Mouse (Mus musculus) heart, adult 2 months (tissue): ENCODE data around the gene Ccnd3. TPM values are rescaled to one million over a fixed set of nuclear protein-coding genes. Genes with fewer than 3 reads are reported as not detected.

Source experiments
- DNase-seq, 2 experiments: peaks; one replicate each; pipeline ENCODE4 v3.0.0; 2021
- H3K27ac ChIP-seq: fragments of 200-600 bp; 2 replicates; pipeline ENCODE4 v1.8.1; 2022
- H3K27me3 ChIP-seq: fragments of 200-500 bp; 2 replicates; pipeline ENCODE4 v1.6.1; 2012; ENCODE audit warnings: mild to moderate bottlenecking, low read length, inconsistent platforms, mixed read lengths; ENCODE audit not compliant: control insufficient read depth, insufficient read depth
- H3K36me3 ChIP-seq: fragments of 200-500 bp; 2 replicates; pipeline ENCODE4 v1.6.1; 2012; ENCODE audit warnings: low read length, inconsistent platforms; ENCODE audit not compliant: control insufficient read depth, insufficient read depth
- H3K4me1 ChIP-seq: fragments of 200-500 bp; 2 replicates; pipeline ENCODE4 v1.6.1; 2011; ENCODE audit warnings: low read length; ENCODE audit not compliant: control insufficient read depth, insufficient read depth
- H3K4me3 ChIP-seq: fragments of 200-600 bp; 2 replicates; pipeline ENCODE4 v1.8.1; 2022
- H3K79me2 ChIP-seq: fragments of 200-500 bp; replicated peaks from 2 replicates; pipeline ENCODE4 v1.6.1; 2012; ENCODE audit warnings: mild to moderate bottlenecking, inconsistent platforms, low read length, moderate library complexity, mixed read lengths; ENCODE audit not compliant: control insufficient read depth, insufficient read depth
- H3K9ac ChIP-seq: fragments of 200-500 bp; 2 replicates; pipeline ENCODE4 v1.6.1; 2012; ENCODE audit warnings: low read depth, mild to moderate bottlenecking, control low read depth, inconsistent platforms, low read length, mixed read lengths
- CTCF ChIP-seq: fragments of 200-600 bp; IDR thresholded peaks from 2 replicates; pipeline ENCODE4 v1.8.1; 2022; ENCODE audit warnings: antibody characterized with exemption, mild to moderate bottlenecking, moderate library complexity
- EP300 ChIP-seq: fragments of 200-500 bp; IDR thresholded peaks from 2 replicates; pipeline ENCODE4 v1.6.1; 2011; ENCODE audit warnings: low read depth, low read length, control low read depth; ENCODE audit not compliant: insufficient read depth
- POLR2A ChIP-seq: fragments of 200-500 bp; IDR thresholded peaks from 2 replicates; pipeline ENCODE4 v1.6.1; 2011; ENCODE audit warnings: mild to moderate bottlenecking, low read depth, low read length, control low read depth; ENCODE audit not compliant: insufficient read depth
- WGBS: fragments of 180-500 bp; shearing (Covaris S2); methylation state at CpG from one replicate; pipeline ENCODE4 v1.1.7; 2018; 5-methylcytosine and 5-hydroxymethylcytosine counted together
- intact Hi-C: fragments of 180-260 bp; cut with DNase I; formaldehyde crosslinking; loops from one replicate; pipeline ENCODE4 v1.15.1; 2025
- polyA plus RNA-seq: library from polyadenylated mRNA; depleted of rRNA; stranded (reverse); fragments of >200 nt; gene quantifications from 2 replicates; pipeline ENCODE4 v1.2.3, GENCODE M21; 2012
- total RNA-seq, 2 experiments: library from RNA; stranded (reverse); gene quantifications; 2 replicates each; pipeline ENCODE4 v1.2.3; 2021

The Ccnd3 gene
- total and polyA plus RNA-seq, 3 experiments = 75.1 to 83.7 (median 75.9) TPM

DNA sequence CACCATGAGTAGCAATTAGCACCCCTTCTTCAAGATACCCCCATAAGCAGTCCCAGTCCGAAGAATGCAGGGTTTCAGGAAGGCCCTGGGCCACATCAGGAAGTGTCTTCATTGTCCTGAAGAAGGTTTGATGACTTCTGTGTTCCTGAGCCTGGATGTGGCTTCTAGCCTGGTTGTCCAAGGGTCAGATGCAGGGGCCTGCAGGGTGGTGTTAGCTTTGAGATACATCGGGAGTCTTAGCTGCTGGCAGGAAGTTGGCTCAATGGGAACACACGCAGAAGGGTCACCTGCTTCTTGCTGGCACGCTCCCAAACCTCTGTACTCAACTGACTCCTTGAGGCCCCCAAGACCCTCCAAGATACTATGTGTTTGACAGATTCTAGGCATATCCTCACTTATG is 17.7 kb downstream of the Ccnd3 start:
- TF ChIP-seq CTCF = no peak
- TF ChIP-seq POLR2A = no peak
- 0 out of 2 replicates have a peak, but pooled peaks have one; percentile 50 for TF ChIP-seq EP300
- Histone ChIP-seq H3K4me3 (0 out of 2 replicates have a peak overlapping the region, but pooled peaks have one; percentile 7), H3K36me3 (no peaks in the 10 kb centered on the region), H3K27ac (peak overlapping the region; percentile 78), H3K79me2 (no peaks in the 10 kb centered on the region), H3K4me1 (peaks cover 18% of the 10 kb centered on the region), H3K9ac (no peak overlapping the region; the same call in 1 of the 2 replicates), H3K27me3 (no peaks in the 10 kb centered on the region)
- WGBS = 44% methylated on average over 4 of the region's 4 CpGs
- DNase-seq = peak in 1 of 2 experiments; percentile 45
- intact Hi-C loops = no loop called here

DNA sequence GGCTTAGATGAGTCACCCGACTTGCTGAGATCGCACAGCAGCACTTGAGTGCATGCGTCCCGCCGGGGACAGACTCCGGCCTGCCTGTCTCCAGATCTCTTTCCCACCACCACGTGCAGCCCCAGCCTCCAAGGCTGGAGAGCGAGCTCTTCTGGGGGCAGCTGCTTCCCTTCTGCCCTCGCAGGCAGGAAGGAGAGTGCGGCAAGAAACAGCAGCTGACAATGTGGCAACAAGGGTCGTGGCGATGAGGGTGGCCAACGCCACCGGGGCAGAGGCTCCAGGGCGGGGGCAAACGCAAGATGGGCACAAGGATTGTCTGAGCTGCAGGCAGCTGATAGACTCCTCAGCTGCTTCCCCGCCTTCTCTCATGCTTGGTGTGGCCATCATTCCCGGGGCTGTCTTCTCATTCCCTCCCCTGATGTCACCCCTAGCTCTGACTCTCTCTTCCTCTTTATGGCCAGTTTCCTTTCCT is 18.4 kb downstream of the Ccnd3 start:
- TF ChIP-seq POLR2A (no peak), EP300 (0 out of 2 replicates have a peak, but pooled peaks have one; percentile 8), CTCF (no peak)
- no peaks in the 10 kb centered on the region for H3K27me3 ChIP-seq
- H3K9ac ChIP-seq = peak overlapping the region; percentile 54
- intact Hi-C loops = no loop called here
- no peaks in the 10 kb centered on the region for H3K79me2 ChIP-seq
- H3K27ac ChIP-seq = peak overlapping the region; percentile 78
- WGBS = 27% methylated on average over 18 of the region's 18 CpGs
- H3K4me3 ChIP-seq = peak overlapping the region; percentile 16
- peak; percentile 61 to 62 for DNase-seq
- no peaks in the 10 kb centered on the region for H3K36me3 ChIP-seq
- peaks cover 16% of the 10 kb centered on the region for H3K4me1 ChIP-seq

DNA sequence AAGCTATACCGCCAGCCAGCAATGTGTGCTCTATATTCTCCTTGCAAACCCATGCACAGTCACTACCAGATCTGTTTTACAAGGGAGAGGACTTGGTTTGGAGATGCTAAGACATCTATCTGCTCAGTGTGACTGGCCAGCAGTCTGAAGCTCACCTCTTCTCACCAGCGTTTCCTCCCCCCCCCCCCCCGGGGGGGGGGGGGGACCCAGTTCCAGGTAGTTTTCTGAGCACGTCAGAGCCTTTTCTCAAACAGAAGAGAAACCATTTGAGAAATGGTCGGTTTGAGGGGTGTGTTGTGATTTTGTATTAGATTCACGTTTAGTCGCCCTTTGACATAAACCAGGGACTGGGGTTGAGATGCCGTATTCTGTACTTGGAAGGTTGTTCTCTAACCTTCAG is 19.2 kb downstream of the Ccnd3 start:
- no peaks in the 10 kb centered on the region for H3K27me3 ChIP-seq
- no peak overlapping the region for H3K27ac ChIP-seq
- H3K9ac ChIP-seq = no peak overlapping the region
- H3K79me2 ChIP-seq = no peaks in the 10 kb centered on the region
- DNase-seq = no peak
- H3K4me1 ChIP-seq = peaks cover 15% of the 10 kb centered on the region
- TF ChIP-seq POLR2A (no peak), EP300 (no peak), CTCF (no peak)
- H3K36me3 ChIP-seq = no peaks in the 10 kb centered on the region
- 64% methylated on average over 8 of the region's 8 CpGs for WGBS
- H3K4me3 ChIP-seq = no peak overlapping the region
- intact Hi-C loops = no loop called here

DNA sequence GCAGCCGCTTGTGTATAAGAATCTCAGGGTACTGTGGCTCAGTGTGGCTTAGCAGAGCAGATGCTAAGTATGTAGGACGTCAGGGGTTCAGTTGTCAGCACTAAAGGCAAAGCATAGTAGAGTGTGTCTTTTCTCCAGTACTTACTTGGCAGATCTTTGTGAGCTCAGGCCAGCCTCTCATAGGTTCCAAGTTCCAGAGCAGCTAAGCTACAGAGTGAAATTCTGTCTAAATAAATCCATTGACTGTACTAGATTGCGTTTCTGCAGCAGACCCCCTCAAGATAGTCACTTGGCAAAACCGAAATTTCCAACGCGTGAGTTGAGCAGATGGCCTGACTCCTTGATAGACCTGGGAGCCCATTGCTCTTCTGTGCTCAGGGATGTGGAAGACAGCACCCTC is 20.1 kb downstream of the Ccnd3 start:
- TF ChIP-seq EP300 (no peak), CTCF (no peak), POLR2A (no peak)
- Histone ChIP-seq H3K27me3 (no peaks in the 10 kb centered on the region), H3K4me3 (no peak overlapping the region), H3K4me1 (peaks cover 15% of the 10 kb centered on the region), H3K79me2 (no peaks in the 10 kb centered on the region), H3K36me3 (no peaks in the 10 kb centered on the region), H3K9ac (no peak overlapping the region), H3K27ac (peak overlapping the region; percentile 57)
- intact Hi-C loops = loop anchor here (5.0 kb wide), 1 partner anchor 37 kb away; no protein-coding TSS in a partner anchor
- WGBS = 79% methylated on average over 6 of the region's 6 CpGs
- DNase-seq = no peak

DNA sequence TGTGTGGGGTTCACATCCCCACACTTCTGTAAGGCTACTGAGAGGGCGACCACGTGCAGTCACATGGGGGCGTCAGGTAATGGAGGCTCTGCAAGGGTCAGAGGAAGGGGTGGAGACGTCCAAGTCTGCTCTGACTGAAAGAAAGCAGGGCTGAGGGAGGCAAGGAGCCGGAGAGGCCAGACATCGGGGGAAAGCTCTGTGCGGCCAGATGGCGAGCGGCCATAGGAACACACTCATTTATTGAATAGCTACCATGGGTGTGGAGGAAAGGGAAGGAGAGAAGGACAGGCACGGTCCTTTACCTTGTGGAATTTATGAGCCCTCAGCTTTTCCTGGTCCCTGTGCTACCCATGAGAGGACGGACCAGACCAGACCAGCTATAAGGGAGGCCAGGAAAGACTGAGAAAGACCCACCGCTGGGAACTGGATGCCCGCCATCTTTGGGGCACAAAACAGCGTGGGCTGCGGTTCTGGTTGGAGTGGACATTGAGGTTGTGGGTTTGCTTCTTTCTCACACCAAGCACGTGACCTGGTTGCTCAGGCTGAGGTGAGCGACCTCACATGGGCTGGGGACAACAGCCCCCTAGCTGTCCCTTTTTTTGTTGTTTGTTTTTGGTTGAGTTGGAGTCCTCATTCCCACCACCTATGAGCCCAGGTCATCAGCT is 22.1 kb downstream of the Ccnd3 start:
- WGBS = 71% methylated on average over 17 of the region's 17 CpGs
- no peaks in the 10 kb centered on the region for H3K36me3 ChIP-seq
- no peaks in the 10 kb centered on the region for H3K27me3 ChIP-seq
- H3K4me3 ChIP-seq = no peak overlapping the region
- intact Hi-C loops = loop anchor here (5.0 kb wide), 1 partner anchor 35 kb away; no protein-coding TSS in a partner anchor
- no peak for DNase-seq
- peak overlapping the region; percentile 15; the same call in 1 of the 2 replicates for H3K27ac ChIP-seq
- TF ChIP-seq EP300 = no peak
- TF ChIP-seq CTCF = no peak
- no peak for TF ChIP-seq POLR2A
- no peaks in the 10 kb centered on the region for H3K79me2 ChIP-seq
- no peak overlapping the region for H3K9ac ChIP-seq
- H3K4me1 ChIP-seq = peaks cover 15% of the 10 kb centered on the region

DNA sequence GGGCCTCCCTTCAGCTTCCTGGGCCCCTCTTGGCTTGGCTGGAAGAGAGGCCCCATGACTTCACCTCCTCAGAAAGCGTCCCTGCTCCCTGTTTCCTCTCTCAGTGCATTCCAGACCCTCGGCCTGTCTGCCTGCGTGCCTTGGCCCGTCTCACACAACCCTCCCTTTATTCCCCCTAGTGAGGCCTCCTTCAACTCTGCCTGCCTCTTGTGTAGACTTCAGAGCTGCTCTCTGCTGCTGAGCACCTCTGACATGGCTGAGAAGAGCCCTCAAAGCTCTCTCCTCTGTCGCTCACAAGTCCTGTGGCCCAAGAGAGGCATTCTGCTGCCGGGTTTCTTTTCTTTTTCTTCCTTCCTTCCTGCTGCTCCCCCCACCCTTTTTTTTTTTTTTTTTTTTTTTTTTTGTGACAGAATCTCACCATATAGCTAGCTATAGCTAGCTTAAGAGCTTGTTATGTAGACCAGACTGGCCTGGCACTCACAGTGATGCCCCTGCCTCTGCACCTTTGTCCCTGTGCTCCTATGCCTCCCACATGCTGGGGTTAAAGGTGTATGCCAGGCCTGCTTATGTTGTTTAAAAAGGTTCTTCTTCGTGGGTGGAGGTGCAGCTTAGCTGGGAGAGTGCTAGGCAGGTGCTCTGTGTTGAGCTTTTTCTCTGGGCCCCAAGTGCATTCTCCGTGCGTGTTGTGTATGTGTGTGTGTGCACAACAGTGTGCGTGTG is 22.9 kb downstream of the Ccnd3 start:
- H3K27ac ChIP-seq = peak overlapping the region; percentile 15; the same call in 1 of the 2 replicates
- H3K4me3 ChIP-seq = no peak overlapping the region
- no peaks in the 10 kb centered on the region for H3K27me3 ChIP-seq
- intact Hi-C loops = loop anchor here (5.0 kb wide), 1 partner anchor 35 kb away; no protein-coding TSS in a partner anchor
- 45% methylated on average over 10 of the region's 10 CpGs for WGBS
- H3K79me2 ChIP-seq = no peaks in the 10 kb centered on the region
- H3K9ac ChIP-seq = no peak overlapping the region
- DNase-seq = no peak
- H3K36me3 ChIP-seq = no peaks in the 10 kb centered on the region
- TF ChIP-seq EP300 = no peak
- TF ChIP-seq POLR2A = no peak
- TF ChIP-seq CTCF = no peak
- peaks cover 8% of the 10 kb centered on the region for H3K4me1 ChIP-seq
